Mouse (Mus musculus) forebrain, embryonic 10.5 days (tissue): ENCODE data around the gene Sphk2. TPM values are rescaled to one million over a fixed set of nuclear protein-coding genes. Genes with fewer than 3 reads are reported as not detected.
"Not testable (repeated sequence)": the region's sequence is repeated elsewhere in the genome, so short reads cannot be mapped to it uniquely, and the experiment has no call there.

Experiments used
- DNase-seq: peaks from one replicate; pipeline ENCODE4 v3.0.0-alpha.2; 2017; ENCODE audit warnings: low spot score; ENCODE audit errors: extremely low spot score
- H3K27ac ChIP-seq: fragments of 300-500 bp; sonication (generic); 2 replicates; pipeline ENCODE4 v1.5.1; 2016; ENCODE audit warnings: mild to moderate bottlenecking
- H3K27me3 ChIP-seq: fragments of 300-500 bp; sonication (generic); 2 replicates; pipeline ENCODE4 v1.6.1; 2016; ENCODE audit warnings: mild to moderate bottlenecking; ENCODE audit not compliant: poor library complexity, severe bottlenecking
- H3K36me3 ChIP-seq: fragments of 300-500 bp; sonication (generic); replicated peaks from 2 replicates; pipeline ENCODE4 v1.6.1; 2016; ENCODE audit warnings: mild to moderate bottlenecking, moderate library complexity
- H3K4me1 ChIP-seq: fragments of 300-500 bp; sonication (generic); 2 replicates; pipeline ENCODE4 v1.6.1; 2016
- H3K4me3 ChIP-seq: fragments of 300-500 bp; sonication (generic); 2 replicates; pipeline ENCODE4 v1.5.1; 2016; ENCODE audit warnings: mild to moderate bottlenecking, moderate library complexity
- H3K9me3 ChIP-seq: fragments of 300-500 bp; sonication (generic); 2 replicates; pipeline ENCODE4 v1.6.1; 2016; ENCODE audit warnings: mild to moderate bottlenecking, moderate library complexity
- WGBS: fragments of 180-500 bp; shearing (Covaris S2); methylation state at CpG from one replicate; pipeline ENCODE4 v1.1.7; 2016; 5-methylcytosine and 5-hydroxymethylcytosine counted together
- polyA plus RNA-seq: library from polyadenylated mRNA; unstranded; fragments of >200 nt; fragmentation: Nextera tagmentation; extraction: Ambion mirVana; gene quantifications from 2 replicates; pipeline ENCODE4 v1.2.1, GENCODE M21; 2016

Gene Sphk2
- polyA plus RNA-seq, 1 experiment from 2014 or later, result 34.0 TPM

DNA sequence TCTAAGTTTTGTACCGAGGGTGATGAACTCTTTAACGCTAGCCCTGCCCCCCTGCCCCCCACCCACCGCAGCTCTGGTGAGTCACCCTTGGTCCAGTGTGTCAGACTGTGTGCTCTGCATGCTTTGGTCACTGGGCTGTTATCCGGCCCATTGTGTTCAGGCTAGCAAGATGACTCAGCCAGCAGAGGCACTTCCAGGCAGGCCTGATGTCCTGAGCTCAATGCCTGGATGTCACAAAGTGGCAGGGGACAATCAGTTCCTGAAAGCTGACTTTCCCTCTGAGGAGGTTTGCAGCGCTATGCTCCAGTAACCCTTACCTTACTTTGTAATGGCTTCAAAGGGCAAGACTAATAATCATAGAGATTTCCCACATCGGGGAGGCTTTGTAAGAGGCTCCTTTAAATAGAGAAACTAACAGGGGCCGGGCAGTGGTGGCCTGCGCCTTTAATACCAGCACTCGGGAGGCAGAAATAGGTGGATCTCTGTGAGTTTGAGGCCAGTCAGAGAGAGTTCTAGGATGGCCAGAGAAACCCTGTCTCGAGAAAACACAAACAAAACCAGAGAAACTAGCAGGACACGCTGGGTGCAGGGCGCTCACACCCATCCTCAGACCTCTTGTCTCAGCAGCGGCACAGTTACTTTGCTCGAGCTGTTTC is 37.7 kb downstream of the Sphk2 start:
- H3K27me3 ChIP-seq, result no peaks in the 10 kb centered on the region
- H3K36me3 ChIP-seq, result no peaks in the 10 kb centered on the region
- H3K4me3 ChIP-seq, result no peak overlapping the region
- DNase-seq, result no peak
- 74% methylated on average over 14 of the region's 14 CpGs for WGBS
- H3K27ac ChIP-seq, result no peak overlapping the region
- no peaks in the 10 kb centered on the region for H3K9me3 ChIP-seq
- H3K4me1 ChIP-seq, result peaks cover 35% of the 10 kb centered on the region

DNA sequence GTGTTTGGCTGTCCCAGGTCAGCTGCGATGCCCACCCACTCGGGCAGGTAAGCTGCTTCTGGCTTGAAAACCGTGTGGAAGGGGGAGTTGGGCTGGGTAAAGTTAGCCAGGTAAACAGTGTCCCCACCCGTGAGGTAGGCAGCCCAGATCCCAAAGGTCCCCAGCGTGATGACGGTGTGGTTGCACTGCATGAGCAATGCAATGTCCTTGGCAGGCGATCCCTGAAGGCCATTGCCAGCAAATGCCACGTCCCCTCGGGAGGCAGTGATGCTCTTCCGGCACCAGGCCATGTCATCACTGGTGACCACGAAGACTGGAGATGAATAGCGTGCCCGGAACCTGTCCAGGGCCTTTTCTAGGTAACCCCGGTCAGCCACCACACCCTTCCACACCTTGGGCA is 39.3 kb downstream of the Sphk2 start:
- WGBS, result 96% methylated on average over 14 of the region's 14 CpGs
- H3K36me3 ChIP-seq, result no peaks in the 10 kb centered on the region

DNA sequence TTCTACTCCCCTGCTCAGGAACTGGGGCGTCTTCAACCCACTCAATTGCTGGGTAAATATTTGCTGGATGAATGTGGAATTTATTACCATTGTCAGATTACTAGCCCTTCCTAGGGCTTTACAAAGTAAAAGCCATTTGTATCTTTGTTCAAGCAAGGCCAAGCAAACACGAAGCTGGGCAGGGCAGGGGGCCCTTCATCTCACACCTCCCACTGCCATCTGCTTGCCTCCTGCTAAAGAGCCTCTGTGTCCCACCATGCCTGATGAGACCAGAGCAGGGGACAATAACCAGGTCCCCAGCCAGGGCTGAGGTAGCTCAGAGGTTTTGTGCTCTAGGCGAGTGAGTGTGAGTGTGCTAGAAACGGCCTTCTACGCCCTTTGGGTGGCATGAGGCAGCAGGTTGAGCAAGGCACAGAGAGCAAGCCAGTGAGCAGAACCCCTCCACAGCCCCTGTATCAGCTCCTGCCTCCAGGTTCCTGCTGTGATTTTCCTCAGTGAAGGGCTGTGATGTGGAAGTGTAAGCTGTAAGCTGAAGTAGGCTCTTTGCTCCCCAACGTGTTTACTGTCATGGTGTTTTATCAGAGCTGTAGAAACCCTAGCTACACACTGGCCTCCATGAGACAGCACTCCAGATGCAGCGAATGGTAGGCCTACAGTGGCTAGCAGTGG is 40.0 kb downstream of the Sphk2 start:
- 0 out of 2 replicates have a peak overlapping the region, but pooled peaks have one; percentile 4 for H3K27ac ChIP-seq
- H3K36me3 ChIP-seq, result no peaks in the 10 kb centered on the region
- no peak overlapping the region for H3K4me3 ChIP-seq
- H3K4me1 ChIP-seq, result peaks cover 13% of the 10 kb centered on the region
- H3K27me3 ChIP-seq, result no peaks in the 10 kb centered on the region
- no peak for DNase-seq
- 88% methylated on average over 7 of the region's 7 CpGs for WGBS
- no peaks in the 10 kb centered on the region for H3K9me3 ChIP-seq

More for the DNA sequence above, 39.3 kb downstream of the Sphk2 start:
- no peaks in the 10 kb centered on the region for H3K9me3 ChIP-seq
- peaks cover 21% of the 10 kb centered on the region for H3K4me1 ChIP-seq
- no peak overlapping the region for H3K4me3 ChIP-seq
- H3K27ac ChIP-seq, result no peak overlapping the region
- DNase-seq, result no peak
- H3K27me3 ChIP-seq, result no peaks in the 10 kb centered on the region

DNA sequence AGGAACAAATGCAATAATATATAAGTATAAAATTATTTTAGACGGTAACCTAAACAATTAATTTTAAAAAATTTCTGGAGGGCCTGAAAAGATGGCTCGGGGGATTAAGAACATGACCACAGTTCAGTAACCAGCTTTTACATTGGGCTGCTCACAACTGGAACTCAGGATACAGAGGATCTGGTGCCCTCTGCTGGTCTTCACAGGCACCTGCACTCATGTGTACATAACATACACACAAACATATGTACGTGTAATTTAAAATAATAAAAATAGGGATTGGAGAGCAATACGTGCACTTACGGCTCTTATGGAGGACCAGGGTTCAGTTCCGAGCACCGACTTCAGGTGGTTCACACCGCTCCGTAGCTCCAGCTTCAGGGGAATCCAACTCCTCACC is 48.9 kb downstream of the Sphk2 start:
- Histone ChIP-seq H3K27me3 (no peaks in the 10 kb centered on the region), H3K36me3 (no peaks in the 10 kb centered on the region), H3K4me3 (no peak overlapping the region), H3K9me3 (peaks cover 3% of the 10 kb centered on the region; the same call in 1 of the 2 replicates), H3K4me1 (peaks cover 24% of the 10 kb centered on the region), H3K27ac (no peak overlapping the region)
- 94% methylated on average over 9 of the region's 9 CpGs for WGBS
- no peak for DNase-seq

DNA sequence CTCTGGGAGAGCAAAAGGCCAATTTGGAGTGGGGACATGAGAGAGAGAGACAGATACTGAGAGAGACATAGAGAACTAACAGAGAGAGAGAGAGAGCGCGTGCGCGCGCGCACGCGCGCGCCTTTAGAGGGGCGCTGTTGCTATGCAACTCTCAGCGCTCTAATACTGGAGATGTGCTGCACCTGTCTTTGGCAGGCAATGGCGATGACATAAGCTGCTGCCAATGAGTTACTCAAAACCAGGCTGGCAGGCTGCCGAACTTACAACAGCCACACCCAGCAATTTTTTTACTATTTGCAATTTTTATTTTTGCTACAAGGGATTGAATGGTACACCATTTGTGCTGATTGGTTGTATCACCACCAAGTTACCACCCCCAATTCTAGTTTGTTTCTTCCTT is 50.0 kb downstream of the Sphk2 start:
- no peaks in the 10 kb centered on the region for H3K27me3 ChIP-seq
- DNase-seq, result no peak
- no peak overlapping the region for H3K4me3 ChIP-seq
- H3K36me3 ChIP-seq, result no peaks in the 10 kb centered on the region
- peaks cover 3% of the 10 kb centered on the region; the same call in 1 of the 2 replicates for H3K9me3 ChIP-seq
- peaks cover 31% of the 10 kb centered on the region for H3K4me1 ChIP-seq
- WGBS, result 65% methylated on average over 14 of the region's 14 CpGs
- no peak overlapping the region for H3K27ac ChIP-seq

DNA sequence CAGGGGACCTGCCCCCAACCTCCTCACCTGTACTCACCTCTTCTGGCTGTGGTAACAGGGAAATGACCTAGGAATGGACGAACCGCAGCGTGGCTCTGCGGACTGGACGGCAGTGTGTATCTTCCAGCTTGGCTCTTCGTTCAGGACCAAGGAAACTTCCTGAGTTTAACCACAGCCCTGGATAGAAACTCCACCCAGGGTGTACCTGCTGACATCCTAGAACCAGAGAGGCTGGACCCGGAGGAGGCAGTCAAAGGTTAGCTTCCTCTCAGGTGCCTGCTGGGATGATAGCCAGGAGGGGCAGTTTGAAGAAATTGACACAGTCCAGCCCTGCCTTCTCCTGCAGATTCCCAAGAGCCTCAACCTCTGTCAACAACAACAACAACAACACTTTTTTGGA is 51.6 kb downstream of the Sphk2 start, which contains the start of gene Fut2:
Gene Fut2 (minus strand): TSS at position 234 of the 400 bp plus-strand sequence.
- Histone ChIP-seq H3K9me3 (peaks cover 3% of the 10 kb centered on the region; the same call in 1 of the 2 replicates), H3K27ac (no peak within 1 kb of the TSS; the same call in 1 of the 2 replicates), H3K4me3 (no peak within 1 kb of the TSS), H3K36me3 (no peaks in the 10 kb centered on the region), H3K27me3 (no peaks in the 10 kb centered on the region), H3K4me1 (peaks cover 31% of the 10 kb centered on the region)
- 79% methylated on average over 7 of the region's 7 CpGs for WGBS
- no peak for DNase-seq

DNA sequence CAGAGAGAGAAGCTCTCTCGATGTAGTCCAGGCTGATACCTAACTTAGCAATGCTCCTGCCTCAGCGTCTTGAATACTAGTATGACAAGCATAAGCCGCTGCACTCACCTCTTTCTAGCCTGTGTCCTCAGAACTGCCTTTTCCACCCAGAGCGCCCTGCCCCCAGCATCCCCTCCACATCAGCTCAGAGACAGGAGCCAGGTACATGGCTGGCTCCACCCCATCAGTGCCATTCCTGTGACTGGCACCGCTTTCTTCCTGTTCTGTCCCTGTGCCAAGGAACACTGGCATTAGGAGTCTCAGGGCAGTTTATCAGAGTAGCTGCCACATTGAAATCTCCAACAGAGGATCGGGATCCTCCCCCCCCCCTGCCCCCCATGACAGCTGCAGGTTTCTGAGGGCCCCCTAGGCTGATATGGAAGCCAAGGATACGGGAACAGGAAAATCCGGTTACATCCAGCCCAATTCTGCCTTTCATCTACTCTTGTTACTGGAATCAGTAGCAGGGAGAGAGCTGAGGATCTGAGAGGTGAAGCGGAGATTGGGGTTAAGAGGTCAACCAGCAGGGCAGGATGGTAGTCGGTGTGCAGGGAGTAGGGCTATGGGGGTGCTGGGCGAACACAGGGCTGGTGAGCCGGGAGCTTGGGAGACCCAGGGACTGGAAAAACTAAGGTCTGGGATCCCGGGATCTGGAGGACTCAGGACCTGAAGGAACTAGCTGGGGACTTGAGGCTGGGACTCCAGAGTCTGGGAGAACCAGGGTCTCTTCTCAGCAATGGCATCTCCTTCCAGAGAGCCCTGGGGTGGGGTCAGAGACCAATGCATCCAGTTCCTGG is 52.3 kb downstream of the Sphk2 start:
- no peaks in the 10 kb centered on the region for H3K36me3 ChIP-seq
- H3K4me1 ChIP-seq, result peaks cover 31% of the 10 kb centered on the region
- DNase-seq, result no peak
- 62% methylated on average over 13 of the region's 13 CpGs for WGBS
- no peaks in the 10 kb centered on the region for H3K27me3 ChIP-seq
- H3K9me3 ChIP-seq, result peaks cover 3% of the 10 kb centered on the region; the same call in 1 of the 2 replicates
- no peak overlapping the region; the same call in 1 of the 2 replicates for H3K27ac ChIP-seq
- H3K4me3 ChIP-seq, result no peak overlapping the region

DNA sequence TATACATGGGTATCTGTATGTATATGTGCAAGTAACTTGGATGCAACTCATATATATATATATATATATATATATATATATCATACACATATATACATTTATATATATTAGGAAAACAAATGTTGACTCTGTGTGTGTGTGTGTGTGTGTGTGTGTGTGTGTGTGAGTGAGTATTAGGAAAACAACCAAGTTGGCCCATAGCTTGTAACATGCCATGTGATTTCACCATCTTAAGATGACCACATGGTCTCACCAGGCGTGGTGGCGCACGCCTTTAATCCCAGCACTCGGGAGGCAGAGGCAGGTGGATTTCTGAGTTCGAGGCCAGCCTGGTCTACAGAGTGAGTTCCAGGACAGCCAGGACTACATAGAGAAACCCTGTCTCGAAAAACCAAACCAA is 56.1 kb downstream of the Sphk2 start:
- not testable (repeated sequence) for H3K4me3 ChIP-seq, H3K36me3 ChIP-seq, DNase-seq, H3K27me3 ChIP-seq, H3K27ac ChIP-seq
- H3K9me3 ChIP-seq, result peaks cover 10% of the 10 kb centered on the region
- H3K4me1 ChIP-seq, result peaks cover 31% of the 10 kb centered on the region
- 94% methylated on average over 6 of the region's 6 CpGs for WGBS

DNA sequence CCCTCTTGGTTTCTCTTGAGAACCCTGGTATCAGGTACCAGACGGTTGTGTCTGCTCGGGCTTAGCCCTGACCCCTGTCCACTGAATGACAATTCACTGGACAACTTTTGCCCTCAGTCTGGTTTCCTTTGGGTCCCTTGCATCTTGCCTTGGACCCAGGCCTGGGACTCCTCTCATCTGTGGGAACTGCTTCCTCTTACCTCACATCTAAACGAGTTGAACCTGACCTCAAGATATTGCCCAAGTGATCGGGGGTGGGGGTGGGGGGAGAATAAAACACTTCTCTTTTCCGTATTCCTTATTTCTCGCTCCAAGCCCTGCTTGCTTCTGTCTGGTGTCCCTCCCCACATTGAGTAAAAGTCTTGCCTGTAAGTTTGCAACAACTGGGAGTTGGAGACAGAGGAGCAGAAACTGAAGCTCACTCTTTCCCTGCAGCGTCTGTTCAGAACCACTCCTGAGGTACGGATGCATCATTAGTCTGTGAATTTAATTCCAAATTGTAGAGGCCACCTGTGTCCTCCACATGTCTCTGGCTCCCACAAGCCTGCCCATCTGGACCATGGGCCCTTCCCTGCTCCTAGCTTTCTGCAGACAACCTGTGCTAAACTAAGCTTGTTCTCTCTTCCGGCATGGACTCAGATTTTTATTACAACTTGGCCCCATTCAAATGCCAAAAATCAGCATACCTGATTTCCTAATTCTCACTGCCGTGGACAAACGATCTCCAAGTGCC is 56.9 kb downstream of the Sphk2 start:
- H3K36me3 ChIP-seq, result no peaks in the 10 kb centered on the region
- H3K9me3 ChIP-seq, result peaks cover 10% of the 10 kb centered on the region
- H3K4me1 ChIP-seq, result peaks cover 33% of the 10 kb centered on the region
- 89% methylated on average over 11 of the region's 11 CpGs for WGBS
- no peak for DNase-seq
- H3K4me3 ChIP-seq, result no peak overlapping the region
- H3K27me3 ChIP-seq, result no peaks in the 10 kb centered on the region
- H3K27ac ChIP-seq, result no peak overlapping the region

Other genes with a start within 250 kb of the Sphk2 start
- 0.12 and 0.20 TPM in 2 replicates for gene Tulp2, start 236.1 kb downstream of the Sphk2 start, polyA plus RNA-seq
- not detected in 2 replicates for gene Gm45808, start 231.2 kb downstream of the Sphk2 start, polyA plus RNA-seq
- 6.4 and 7.2 TPM in 2 replicates for gene Dhdh, start 229.2 kb downstream of the Sphk2 start, polyA plus RNA-seq
- 99.3 and 106 TPM in 2 replicates for gene Nucb1, start 207.6 kb downstream of the Sphk2 start, polyA plus RNA-seq
- 16.4 and 17.7 TPM in 2 replicates for gene Ppp1r15a, start 191.7 kb downstream of the Sphk2 start, polyA plus RNA-seq
- 1.1 and 1.2 TPM in 2 replicates for gene Plekha4, start 191.7 kb downstream of the Sphk2 start, polyA plus RNA-seq
- gene Hsd17b14, start 163.1 kb downstream of the Sphk2 start, polyA plus RNA-seq, result 0.39 and 0.63 TPM in 2 replicates
- gene Bcat2, start 147.8 kb downstream of the Sphk2 start, polyA plus RNA-seq, result 38.2 and 39.1 TPM in 2 replicates
- not detected in 2 replicates for gene Fgf21, start 102.5 kb downstream of the Sphk2 start, polyA plus RNA-seq
- gene Fut1, start 100.7 kb downstream of the Sphk2 start, polyA plus RNA-seq, result 0.07 TPM in 1 of 2 replicates, not detected in the other
- 0.25 TPM in 1 of 2 replicates, not detected in the other for gene Izumo1, start 96.2 kb downstream of the Sphk2 start, polyA plus RNA-seq
- gene Rasip1, start 90.5 kb downstream of the Sphk2 start, polyA plus RNA-seq, result 4.5 and 4.7 TPM in 2 replicates
- gene Mamstr, start 78.0 kb downstream of the Sphk2 start, polyA plus RNA-seq, result 1.7 and 3.1 TPM in 2 replicates
- gene Fut2, start 51.6 kb downstream of the Sphk2 start, polyA plus RNA-seq, result 0.12 TPM in 2 replicates
- gene Ntn5, start 34.0 kb downstream of the Sphk2 start, polyA plus RNA-seq, result 0.38 and 0.63 TPM in 2 replicates
- 0.78 and 1.1 TPM in 2 replicates for gene Sec1, start 23.6 kb downstream of the Sphk2 start, polyA plus RNA-seq
- gene Car11, start 18.2 kb downstream of the Sphk2 start, polyA plus RNA-seq, result 2.5 and 3.2 TPM in 2 replicates
- gene Dbp, start 12.9 kb downstream of the Sphk2 start, polyA plus RNA-seq, result 2.6 and 2.7 TPM in 2 replicates
- 1,181 and 1,186 TPM in 2 replicates for gene Rpl18, start 2.5 kb downstream of the Sphk2 start, polyA plus RNA-seq
- 2.6 and 3.3 TPM in 2 replicates for gene Fam83e, start 3.2 kb upstream of the Sphk2 start, polyA plus RNA-seq
- 0.50 TPM in 1 of 2 replicates, not detected in the other for gene Spaca4, start 7.8 kb upstream of the Sphk2 start, polyA plus RNA-seq
- gene Lmtk3, start 65.7 kb upstream of the Sphk2 start, polyA plus RNA-seq, result 1.7 and 2.7 TPM in 2 replicates
- gene Sult2b1, start 66.7 kb upstream of the Sphk2 start, polyA plus RNA-seq, result 1.6 and 2.3 TPM in 2 replicates
- gene Cyth2, start 96.6 kb upstream of the Sphk2 start, polyA plus RNA-seq, result 132 and 136 TPM in 2 replicates
- 0.76 and 0.78 TPM in 2 replicates for gene Kcnj14, start 106.8 kb upstream of the Sphk2 start, polyA plus RNA-seq
- 132 and 137 TPM in 2 replicates for gene Grwd1, start 112.9 kb upstream of the Sphk2 start, polyA plus RNA-seq
- gene Kdelr1, start 154.8 kb upstream of the Sphk2 start, polyA plus RNA-seq, result 34.1 and 37.0 TPM in 2 replicates
- gene Grin2d, start 160.4 kb upstream of the Sphk2 start, polyA plus RNA-seq, result 0.09 TPM in 2 replicates
- 1.3 and 1.9 TPM in 2 replicates for gene Syngr4, start 178.7 kb upstream of the Sphk2 start, polyA plus RNA-seq
- gene Tmem143, start 178.9 kb upstream of the Sphk2 start, polyA plus RNA-seq, result 4.2 and 4.8 TPM in 2 replicates
- gene Emp3, start 203.4 kb upstream of the Sphk2 start, polyA plus RNA-seq, result 8.5 and 9.7 TPM in 2 replicates
- gene Ccdc114, start 206.1 kb upstream of the Sphk2 start, polyA plus RNA-seq, result 5.2 TPM in 2 replicates